Comparison of ENCODE assay signal across 11 mouse cellular contexts in genomic region chr8:12931426-12931825, GRCm38 (mm10). TPM values are rescaled to one million over a fixed set of nuclear protein-coding genes. Genes with fewer than 3 reads are reported as not detected.
DNase-seq lines count a peak whose midpoint lies in the region; ATAC-seq and TF ChIP-seq lines count a peak whose summit lies in the region.
"Had no signal": no experiment of that assay in that cellular context is flagged by ENCODE, and none has a peak within 500 bp of the region (broad histone marks: within the 10 kb centered on the region; RNA-seq: fewer than 3 reads in every experiment).

No protein-coding gene starts in this region.

- ATAC-seq in neural tube, embryonic 11.5 days (ENCODE audit: insufficient read depth, low FRiP score, low TSS enrichment) = no peak
- ATAC-seq in lung, embryonic 14.5 days (ENCODE audit: insufficient read depth) = no peak
- ATAC-seq in stomach, postnatal 0 days (ENCODE audit: low FRiP score, low TSS enrichment) = peak; percentile 33

- no peaks in the 10 kb centered on the region for H3K9me3 ChIP-seq in neural tube, embryonic 11.5 days (ENCODE audit: control insufficient read depth, low read length)
- no peaks in the 10 kb centered on the region for H3K9me3 ChIP-seq in lung, embryonic 14.5 days (ENCODE audit: low read depth, low read length)
- no peaks in the 10 kb centered on the region for H3K9me3 ChIP-seq in stomach, postnatal 0 days (ENCODE audit: control insufficient read depth, low read length)
- H3K9me3 ChIP-seq: limb, embryonic 15.5 days had no signal

- H3K9ac ChIP-seq in neural tube, embryonic 11.5 days (ENCODE audit: low read length) = no peak overlapping the region
- H3K9ac ChIP-seq in lung, embryonic 14.5 days = no peak overlapping the region; the same call in 1 of the 2 replicates
- H3K9ac ChIP-seq in stomach, postnatal 0 days (ENCODE audit: low read length) = peak overlapping the region; percentile 41
- H3K9ac ChIP-seq: limb, embryonic 15.5 days had no signal

- no peaks in the 10 kb centered on the region for H3K36me3 ChIP-seq in neural tube, embryonic 11.5 days (ENCODE audit: control insufficient read depth, insufficient read depth, low read length)
- no peaks in the 10 kb centered on the region for H3K36me3 ChIP-seq in lung, embryonic 14.5 days (ENCODE audit: insufficient read depth)
- H3K36me3 ChIP-seq in stomach, postnatal 0 days (ENCODE audit: control insufficient read depth, insufficient read depth, low read length) = no peaks in the 10 kb centered on the region
- H3K36me3 ChIP-seq: limb, embryonic 15.5 days had no signal

- TF ChIP-seq CTCF in gastrocnemius, adult 2 months (IDR thresholded peaks at IDR 0.05) = no peak
- TF ChIP-seq CTCF in lung, embryonic 14.5 days (IDR thresholded peaks at IDR 0.05; ENCODE audit: low read depth) = no peak
- no peak for TF ChIP-seq CTCF in stomach, postnatal 0 days (IDR thresholded peaks at IDR 0.05; ENCODE audit: low read depth)

- TF ChIP-seq EP300 in stomach, postnatal 0 days (optimal IDR thresholded peaks at IDR 0.05) = no peak

- no peaks in the 10 kb centered on the region for H3K27me3 ChIP-seq in neural tube, embryonic 11.5 days (ENCODE audit: control insufficient read depth, insufficient read depth, low read length)
- H3K27me3 ChIP-seq in lung, embryonic 14.5 days (ENCODE audit: insufficient read depth, low read length) = no peaks in the 10 kb centered on the region
- no peaks in the 10 kb centered on the region for H3K27me3 ChIP-seq in stomach, postnatal 0 days (ENCODE audit: control insufficient read depth, insufficient read depth, low read length)
- H3K27me3 ChIP-seq: limb, embryonic 15.5 days had no signal

- peak overlapping the region; percentile 84 for H3K27ac ChIP-seq in gastrocnemius, adult 2 months
- H3K27ac ChIP-seq in neural tube, embryonic 11.5 days (ENCODE audit: low read depth, low read length) = 0 out of 2 replicates have a peak overlapping the region, but pooled peaks have one; percentile 20
- peak overlapping the region; percentile 86 for H3K27ac ChIP-seq in lung, embryonic 14.5 days (ENCODE audit: low read depth)
- H3K27ac ChIP-seq in stomach, postnatal 0 days (replicated peaks) = peak overlapping the region; percentile 83
- H3K27ac ChIP-seq: limb, embryonic 15.5 days had no signal

- peak overlapping the region; percentile 58 for H3K4me3 ChIP-seq in gastrocnemius, adult 2 months
- no peak overlapping the region for H3K4me3 ChIP-seq in neural tube, embryonic 11.5 days (ENCODE audit: low read depth, low read length)
- no peak overlapping the region for H3K4me3 ChIP-seq in lung, embryonic 14.5 days (ENCODE audit: low read depth, low read length)
- peak overlapping the region; percentile 17; the same call in 1 of the 2 replicates for H3K4me3 ChIP-seq in stomach, postnatal 0 days (ENCODE audit: low read depth, low read length)
- H3K4me3 ChIP-seq: limb, embryonic 15.5 days; myocyte had no signal

- DNase-seq in gastrocnemius, adult 2 months = no peak
- DNase-seq in gastrocnemius, postnatal 10 days = no peak
- DNase-seq in neural tube, embryonic 11.5 days (ENCODE audit: low spot score) = peak; percentile 32
- no peak for DNase-seq in neural tube, embryonic 10.5 days (ENCODE audit: extremely low spot score, low spot score)
- DNase-seq in lung, embryonic 14.5 days = peak; percentile 68
- DNase-seq in stomach, postnatal 0 days (ENCODE audit: low spot score) = peak; percentile 70
- DNase-seq in left cerebral cortex, adult 18-20 months (ENCODE audit: low spot score in 2 of 2) = no peak
- no peak for DNase-seq in layer of hippocampus, adult 18-20 months (ENCODE audit: low spot score in 2 of 2)
- DNase-seq: cerebellum, adult 8-10 months had no signal

- no peak overlapping the region for H3K4me2 ChIP-seq in neural tube, embryonic 11.5 days (ENCODE audit: low read depth)
- peak overlapping the region; percentile 34 for H3K4me2 ChIP-seq in lung, embryonic 14.5 days
- H3K4me2 ChIP-seq in stomach, postnatal 0 days (replicated peaks; ENCODE audit: low read depth) = peak overlapping the region; percentile 36
- H3K4me2 ChIP-seq: limb, embryonic 15.5 days had no signal

- 36% methylated on average over 11 of the region's 11 CpGs for WGBS in neural tube, embryonic 11.5 days
- WGBS in lung, embryonic 14.5 days = 51% methylated on average over 11 of the region's 11 CpGs
- WGBS in stomach, postnatal 0 days = 34% methylated on average over 11 of the region's 11 CpGs

- intact Hi-C loops in gastrocnemius, adult 2 months (cut with DNase I) = no loop called here

- H3K4me1 ChIP-seq in neural tube, embryonic 11.5 days (ENCODE audit: control insufficient read depth, insufficient read depth, low read length) = no peaks in the 10 kb centered on the region
- H3K4me1 ChIP-seq in lung, embryonic 14.5 days (ENCODE audit: insufficient read depth) = peaks cover 2% of the 10 kb centered on the region; the same call in 1 of the 2 replicates
- no peaks in the 10 kb centered on the region; the same call in 1 of the 2 replicates for H3K4me1 ChIP-seq in stomach, postnatal 0 days (replicated peaks; ENCODE audit: control insufficient read depth, insufficient read depth)

RNA-seq across cellular contexts. Expression of gene Mcf2l, which starts 57.8 kb away (rescaled TPM):
- total RNA-seq in gastrocnemius, adult 2 months (2021) = 10 to 100 TPM; 26.0 to 49.7 TPM
- total RNA-seq in gastrocnemius, postnatal 10 days (2021) = 10 to 100 TPM; 28.4 to 30.9 TPM
- polyA plus RNA-seq in neural tube, embryonic 11.5 days (2014; fragmentation: Nextera tagmentation; extraction: Ambion mirVana) = 46.3 and 58.7 TPM in 2 replicates
- 11.6 and 13.4 TPM in 2 replicates for polyA plus RNA-seq in lung, embryonic 14.5 days (2014; fragmentation: Nextera tagmentation; extraction: Ambion mirVana)
- polyA plus RNA-seq in stomach, postnatal 0 days (2015; fragmentation: Nextera tagmentation; extraction: Ambion mirVana) = 9.6 TPM in 2 replicates
- 100 to 1,000 TPM; 239 to 243 TPM for total RNA-seq in left cerebral cortex, adult 18-20 months (2021)
- total RNA-seq in layer of hippocampus, adult 18-20 months (2021) = 100 to 1,000 TPM; 212 to 231 TPM

Comparison
In these comparisons a context has a peak if more than half of its experiments do, and no peak if none do; other contexts are left out.
1. DNase-seq: peak in neural tube, embryonic 11.5 days (single experiment), lung, embryonic 14.5 days (single experiment) and stomach, postnatal 0 days (single experiment); none in gastrocnemius, adult 2 months (single experiment), gastrocnemius, postnatal 10 days (single experiment), neural tube, embryonic 10.5 days (single experiment), left cerebral cortex, adult 18-20 months (0 of 2) and layer of hippocampus, adult 18-20 months (0 of 2).
2. H3K27ac ChIP-seq: peak in every context shown above with its lines; median percentile 86 in lung, embryonic 14.5 days; 84 in gastrocnemius, adult 2 months; 83 in stomach, postnatal 0 days; 20 in neural tube, embryonic 11.5 days.
3. H3K4me3 ChIP-seq: peak in gastrocnemius, adult 2 months (single experiment) and stomach, postnatal 0 days (single experiment); none in neural tube, embryonic 11.5 days (single experiment) and lung, embryonic 14.5 days (single experiment).
4. RNA of gene Mcf2l, which starts 57.8 kb away (total RNA-seq): 239 to 243 TPM in left cerebral cortex, adult 18-20 months and 212 to 231 TPM in layer of hippocampus, adult 18-20 months; 26.0 to 49.7 TPM in gastrocnemius, adult 2 months and 28.4 to 30.9 TPM in gastrocnemius, postnatal 10 days; every median in the first group is over 4 times any median in the second.